Comparison of ENCODE assay signal across 8 mouse cellular contexts in the genomic region with DNA sequence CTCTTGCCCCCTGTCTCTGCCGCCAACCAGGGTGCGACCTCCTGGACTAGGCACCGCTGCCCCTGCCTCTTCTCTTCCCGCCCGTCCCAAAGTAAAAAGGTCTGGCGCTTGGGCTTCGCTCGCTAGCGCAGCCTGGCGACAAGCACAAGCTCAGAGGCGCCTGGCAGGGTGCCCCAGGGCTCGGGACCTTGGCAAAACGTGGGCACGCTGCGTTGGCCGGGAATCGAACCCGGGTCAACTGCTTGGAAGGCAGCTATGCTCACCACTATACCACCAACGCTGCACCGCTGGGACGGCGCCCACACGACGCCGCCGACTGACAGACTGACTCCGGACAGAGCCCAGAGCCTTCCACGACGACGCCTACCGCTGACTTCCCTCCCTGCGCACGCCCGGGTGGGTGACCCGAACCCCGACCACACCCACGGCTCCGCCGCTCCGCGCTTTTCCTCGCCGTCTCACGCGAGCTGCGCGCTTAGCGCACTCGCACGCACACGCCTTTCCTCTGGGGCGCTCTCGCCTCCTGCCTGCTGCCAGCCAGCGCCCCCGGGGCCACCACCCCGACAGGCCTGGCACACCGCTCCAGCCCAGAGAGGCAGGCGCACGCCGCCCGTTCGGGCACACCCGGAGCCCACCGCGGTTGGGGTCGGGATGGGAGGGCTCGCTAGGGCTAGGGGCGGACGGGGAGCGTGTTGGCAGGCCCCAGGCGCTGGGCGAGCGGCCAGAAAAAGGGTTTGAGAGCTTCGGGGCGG. TPM values are rescaled to one million over a fixed set of nuclear protein-coding genes. Genes with fewer than 3 reads are reported as not detected.
A peak's percentile ranks its signal among the peaks of the same experiment; 100 is the strongest.
DNase-seq lines count a peak whose midpoint lies in the region.
"Not testable (repeated sequence)": the region's sequence is repeated elsewhere in the genome, so short reads cannot be mapped to it uniquely, and the experiment has no call there.

A gene (minus strand): TSS at position 445 of the 752 bp plus-strand sequence.

- peak; percentile 81 for DNase-seq in adrenal gland, adult 18-20 months (ENCODE audit: low spot score in 2 of 2)
- DNase-seq in embryo, embryonic 10.5 days (ENCODE audit: low spot score), result peak; percentile 85
- peak; percentile 83 for DNase-seq in gastrocnemius, postnatal 14 days
- DNase-seq in induced T-regulatory cell, adult 2 months (ENCODE audit: low read depth), result peak; percentile 78
- DNase-seq in left cerebral cortex, postnatal 10 days (ENCODE audit: extremely low spot score in 1 of 2, low spot score in 2 of 2), result peak; percentile 87 to 88
- DNase-seq in right cerebral cortex, adult 2 months (ENCODE audit: low spot score in 2 of 2), result peak; percentile 76 to 82
- DNase-seq in urinary bladder, postnatal 10 days (ENCODE audit: low spot score), result peak; percentile 66

- peak within 1 kb of the TSS; percentile 83 for H3K4me3 ChIP-seq in megakaryocyte, embryonic 14.5 days (replicated peaks)

- H3K9me3 ChIP-seq in megakaryocyte, embryonic 14.5 days, result peaks cover 17% of the 10 kb centered on the region

- intact Hi-C loops in gastrocnemius, postnatal 14 days (cut with DNase I; ENCODE audit: low total_unique reads); left cerebral cortex, postnatal 10 days (cut with DNase I): not testable (repeated sequence)

- H3K27me3 ChIP-seq in megakaryocyte, embryonic 14.5 days (replicated peaks), result not testable (repeated sequence)

- peaks cover 14% of the 10 kb centered on the region for H3K4me1 ChIP-seq in megakaryocyte, embryonic 14.5 days

- H3K36me3 ChIP-seq in megakaryocyte, embryonic 14.5 days (replicated peaks; ENCODE audit: low read length), result not testable (repeated sequence)

RNA-seq across cellular contexts. Expression of the gene that starts here (rescaled TPM):
- 10 to 100 TPM; 17.7 to 32.8 TPM for total RNA-seq in adrenal gland, adult 18-20 months (2021)
- total RNA-seq in gastrocnemius, postnatal 14 days (2021), result 1 to 10 TPM; 7.0 to 7.4 TPM
- total RNA-seq in left cerebral cortex, postnatal 10 days (2021), result 10 to 100 TPM; 12.5 to 14.2 TPM
- 9.2 TPM in 1 of 2 replicates, not detected in the other for polyA plus RNA-seq in megakaryocyte, embryonic 14.5 days (2012; ENCODE audit: insufficient read depth, low replicate concordance)

Comparison
In these comparisons a context has a peak if more than half of its experiments do, and no peak if none do; other contexts are left out.
1. Peak in every context shown above with its lines: DNase-seq and H3K4me3 ChIP-seq.